Mouse (Mus musculus): ENCODE measurements around the gene Rap1b.

Rap1b gene

DNA sequence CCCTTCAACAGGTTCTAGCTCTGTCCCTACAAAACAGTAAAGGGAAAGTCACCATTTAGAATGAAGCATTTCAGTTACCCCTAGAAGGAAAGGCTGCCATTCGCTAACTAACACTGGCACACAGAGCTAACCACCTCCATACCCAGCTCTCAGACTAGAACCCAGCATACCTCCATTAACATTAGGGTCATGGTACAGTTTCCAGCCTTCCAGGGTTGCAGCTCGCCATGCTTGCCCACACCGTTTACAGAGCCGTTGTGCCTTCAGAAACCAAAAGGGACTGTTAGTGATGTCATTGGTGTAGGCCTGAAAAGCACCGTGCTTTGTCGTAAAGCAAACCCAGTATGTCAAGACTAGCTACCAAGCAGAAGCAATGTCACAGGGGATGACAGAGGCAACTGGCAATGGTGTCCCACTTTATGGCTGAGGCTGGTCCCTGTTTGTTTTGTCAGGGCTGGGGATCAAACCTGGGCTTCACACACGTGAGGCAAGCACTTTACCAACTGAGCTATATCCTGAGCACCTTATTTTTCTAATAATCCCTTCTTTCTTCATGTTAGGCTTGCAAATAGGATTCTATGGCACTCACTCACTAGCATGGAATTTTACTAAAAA, 72.6 kb downstream of the Rap1b start:
- in situ Hi-C loops (cut with MboI; ENCODE audit: low sequenced_read_pairs) = no loop called here

GRCm38 (mm10) chr10:117772364-117773105, 73.3 kb downstream of the Rap1b start:
- in situ Hi-C loops (cut with MboI; ENCODE audit: low sequenced_read_pairs) = no loop called here

DNA sequence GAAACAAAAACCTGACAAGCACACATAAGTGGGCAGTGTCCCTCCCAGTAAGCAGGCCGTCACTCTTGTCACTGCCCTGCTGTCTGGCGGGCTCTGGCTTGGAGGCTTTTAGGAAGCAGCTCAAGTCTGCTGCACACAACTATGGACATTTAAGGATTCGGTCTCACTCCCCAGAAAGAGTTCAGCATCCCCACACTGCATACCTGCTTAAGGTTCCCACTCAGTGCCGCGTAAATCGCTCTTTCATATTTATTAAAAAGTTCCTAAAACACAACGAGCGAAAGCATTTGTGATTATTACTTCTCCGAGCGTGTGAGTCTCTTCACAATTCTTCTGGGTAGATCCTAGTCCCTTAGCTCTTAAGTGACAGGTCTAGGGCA, 74.7 kb downstream of the Rap1b start:
- in situ Hi-C loops (cut with MboI; ENCODE audit: low sequenced_read_pairs) = no loop called here

- in situ Hi-C loops (cut with MboI; ENCODE audit: low sequenced_read_pairs) = no loop called here
Observed at GRCm38 (mm10) chr10:117770286-117771130, 75.3 kb downstream of the Rap1b start.

GRCm38 (mm10) chr10:117769541-117770285, 76.1 kb downstream of the Rap1b start:
- in situ Hi-C loops (cut with MboI; ENCODE audit: low sequenced_read_pairs) = no loop called here

DNA sequence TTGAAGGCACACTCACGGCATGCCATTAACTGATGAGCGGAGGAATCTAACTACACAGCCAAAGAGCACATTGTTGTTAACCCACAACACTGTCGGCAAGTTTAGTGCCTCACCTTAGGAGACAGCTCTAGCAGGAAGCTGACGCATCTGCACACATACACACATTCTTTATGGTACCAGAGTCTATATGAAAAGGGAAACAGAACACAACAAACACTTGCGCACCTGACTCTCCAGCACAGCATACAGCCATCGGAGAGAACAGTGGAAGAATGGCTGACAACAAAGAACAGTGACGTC, 77.7 kb downstream of the Rap1b start:
- in situ Hi-C loops (cut with MboI; ENCODE audit: low sequenced_read_pairs) = no loop called here

GRCm38 (mm10) chr10:117767286-117768140, 78.3 kb downstream of the Rap1b start:
- in situ Hi-C loops (cut with MboI; ENCODE audit: low sequenced_read_pairs) = no loop called here

- in situ Hi-C loops (cut with MboI; ENCODE audit: low sequenced_read_pairs) = no loop called here
Observed at GRCm38 (mm10) chr10:117766896-117767160, 79.0 kb downstream of the Rap1b start.

DNA sequence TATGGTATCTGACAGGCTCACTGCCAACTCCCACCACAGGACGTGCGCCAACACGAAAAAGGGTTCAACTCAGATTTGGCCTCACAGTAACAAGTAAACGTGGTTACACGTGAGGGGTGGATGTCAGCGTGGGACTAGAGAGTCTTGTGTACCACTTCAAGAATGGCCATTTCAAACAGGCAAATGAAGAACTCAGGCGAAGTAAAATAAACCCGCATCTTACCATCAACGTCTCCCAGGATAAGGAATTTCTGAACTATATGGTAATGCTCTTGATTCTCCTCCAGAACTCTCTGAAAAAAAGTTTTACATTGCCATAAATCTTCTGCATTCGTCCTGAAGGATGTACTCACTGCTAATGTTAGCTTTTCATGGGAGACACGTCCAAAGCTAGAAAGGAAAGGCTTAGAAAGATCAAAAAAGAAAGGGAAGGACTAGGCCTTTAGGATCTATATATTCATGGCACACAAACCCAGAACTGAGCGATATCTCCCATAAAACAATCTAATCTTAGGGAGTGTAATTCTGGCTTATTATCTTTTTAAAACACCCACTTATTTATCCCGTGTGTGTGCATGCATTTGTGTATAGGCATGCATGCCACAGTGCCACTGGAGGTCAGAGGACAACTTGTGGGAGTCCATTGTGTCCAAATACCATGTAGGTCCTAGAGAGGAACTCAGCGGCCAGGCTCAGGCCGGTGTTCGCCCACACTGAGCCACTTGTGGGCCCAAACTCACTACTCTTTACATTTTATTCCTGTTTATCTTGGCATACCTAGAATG, 79.5 kb downstream of the Rap1b start:
- in situ Hi-C loops (cut with MboI; ENCODE audit: low sequenced_read_pairs) = no loop called here

- in situ Hi-C loops (cut with MboI; ENCODE audit: low sequenced_read_pairs) = no loop called here
Observed at GRCm38 (mm10) chr10:117765116-117765894, 80.5 kb downstream of the Rap1b start.

GRCm38 (mm10) chr10:117764598-117764997, 81.2 kb downstream of the Rap1b start:
- in situ Hi-C loops (cut with MboI; ENCODE audit: low sequenced_read_pairs) = no loop called here

All from CH12F3 (cell line).